Mouse (Mus musculus) MEL (cell line): ENCODE measurements at regions not wholly inside any gene's neighbourhood (a gene's known extent, or its start where the extent isn't known, plus 50 kb on each side); places are given as distances from the start of the nearest gene placed in this dataset.

ENCODE experiments used
- DNase-seq: peaks from one replicate; pipeline ENCODE4 v3.0.0; 2011; ENCODE audit warnings: low read depth, low spot score
- H3K27ac ChIP-seq: 2 replicates; pipeline ENCODE4 v1.5.1; 2012; ENCODE audit warnings: low read depth, mild to moderate bottlenecking, control low read depth, low read length, moderate library complexity; ENCODE audit not compliant: control insufficient read depth
- H3K27me3 ChIP-seq, 2 experiments: fragments of 150-350 bp in 1 of 2; sonication (generic) in 1 of 2; 2 replicates each; pipeline ENCODE4 v1.6.1; 2012; ENCODE audit warnings: low read length in 2 of 2, mild to moderate bottlenecking in 2 of 2, improper control_type of control experiment in 1 of 2, moderate library complexity in 1 of 2; ENCODE audit not compliant: insufficient read depth in 2 of 2, control insufficient read depth in 1 of 2
- H3K36me3 ChIP-seq, 2 experiments: 2 replicates each; pipeline ENCODE4 v1.6.1; 2012 to 2014; ENCODE audit warnings: low read length in 2 of 2, improper control_type of control experiment in 1 of 2, inconsistent platforms in 1 of 2, mild to moderate bottlenecking in 1 of 2; ENCODE audit not compliant: insufficient read depth in 2 of 2, control insufficient read depth in 1 of 2
- H3K4me1 ChIP-seq, 2 experiments: fragments of 150-350 bp in 1 of 2; sonication (generic) in 1 of 2; 2 replicates each; pipeline ENCODE4 v1.6.1; 2012; ENCODE audit warnings: low read length in 2 of 2, improper control_type of control experiment in 1 of 2, mild to moderate bottlenecking in 1 of 2; ENCODE audit not compliant: insufficient read depth in 2 of 2, control insufficient read depth in 1 of 2
- H3K4me3 ChIP-seq, 2 experiments: fragments of 150-350 bp in 1 of 2; sonication (generic) in 1 of 2; 2 replicates each; pipeline ENCODE4 v1.5.1; 2012; ENCODE audit warnings: low read depth in 2 of 2, low read length in 2 of 2, mild to moderate bottlenecking in 2 of 2, moderate library complexity in 2 of 2, control low read depth in 1 of 2, improper control_type of control experiment in 1 of 2; ENCODE audit not compliant: control insufficient read depth in 1 of 2, insufficient read depth in 1 of 2
- H3K79me2 ChIP-seq: 2 replicates; pipeline ENCODE4 v1.6.1; 2012; ENCODE audit warnings: mild to moderate bottlenecking, low read length, moderate library complexity; ENCODE audit not compliant: control insufficient read depth, poor library complexity, insufficient read depth
- H3K9ac ChIP-seq: 2 replicates; pipeline ENCODE4 v1.6.1; 2012; ENCODE audit warnings: low read depth, mild to moderate bottlenecking, control low read depth, low read length, moderate library complexity; ENCODE audit not compliant: control insufficient read depth, poor library complexity, severe bottlenecking
- H3K9me3 ChIP-seq: fragments of 150-350 bp; sonication (generic); replicated peaks from 2 replicates; pipeline ENCODE4 v1.6.1; 2012; ENCODE audit warnings: mild to moderate bottlenecking, low read length, improper control_type of control experiment, moderate library complexity; ENCODE audit not compliant: insufficient read depth
- CHD1 ChIP-seq: IDR thresholded peaks from 2 replicates; pipeline ENCODE4 v1.6.1; 2012; ENCODE audit warnings: low read depth, mild to moderate bottlenecking, inconsistent platforms, low read length, improper control_type of control experiment
- CHD2 ChIP-seq: IDR thresholded peaks from 2 replicates; pipeline ENCODE4 v1.6.1; 2011; ENCODE audit warnings: low read length, improper control_type of control experiment
- E2F4 ChIP-seq: IDR thresholded peaks from 2 replicates; pipeline ENCODE4 v1.6.1; 2011; ENCODE audit warnings: low read depth, low read length, improper control_type of control experiment, borderline replicate concordance
- ELF1 ChIP-seq: IDR thresholded peaks from 2 replicates; pipeline ENCODE4 v1.6.1; 2014; ENCODE audit warnings: low read depth, mild to moderate bottlenecking, inconsistent platforms, low read length, improper control_type of control experiment, moderate library complexity
- EP300 ChIP-seq, 2 experiments: IDR thresholded peaks; 2 replicates each; pipeline ENCODE4 v1.6.1; 2011; ENCODE audit warnings: improper control_type of control experiment in 2 of 2, low read length in 2 of 2, low read depth in 1 of 2, mild to moderate bottlenecking in 1 of 2
- HCFC1 ChIP-seq: IDR thresholded peaks from 2 replicates; pipeline ENCODE4 v1.6.1; 2012; ENCODE audit warnings: low read depth, mild to moderate bottlenecking, inconsistent platforms, low read length, improper control_type of control experiment, moderate library complexity
- JUND ChIP-seq: IDR thresholded peaks from 2 replicates; pipeline ENCODE4 v1.6.1; 2011; ENCODE audit warnings: low read depth, mild to moderate bottlenecking, improper control_type of control experiment, low read length
- KAT2A ChIP-seq: conservative IDR thresholded peaks from 2 replicates; pipeline ENCODE4 v1.6.1; 2012; ENCODE audit warnings: low read depth, low read length, improper control_type of control experiment, inconsistent platforms
- MAFK ChIP-seq: IDR thresholded peaks from 2 replicates; pipeline ENCODE4 v1.6.1; 2011; ENCODE audit warnings: low read depth, mild to moderate bottlenecking, low read length, improper control_type of control experiment, borderline replicate concordance
- MAX ChIP-seq: IDR thresholded peaks from 2 replicates; pipeline ENCODE4 v1.6.1; 2011; ENCODE audit warnings: low read length, improper control_type of control experiment
- MAZ ChIP-seq: IDR thresholded peaks from 2 replicates; pipeline ENCODE4 v1.6.1; 2012; ENCODE audit warnings: low read depth, mild to moderate bottlenecking, inconsistent platforms, low read length, improper control_type of control experiment
- MYB ChIP-seq: IDR thresholded peaks from 2 replicates; pipeline ENCODE4 v1.6.1; 2011; ENCODE audit warnings: mild to moderate bottlenecking, low read depth, low read length, improper control_type of control experiment
- MYC ChIP-seq: IDR thresholded peaks from 2 replicates; pipeline ENCODE4 v1.6.1; 2011; ENCODE audit warnings: low read depth, mild to moderate bottlenecking, low read length, improper control_type of control experiment, moderate library complexity
- NELFE ChIP-seq: IDR thresholded peaks from 2 replicates; pipeline ENCODE4 v1.6.1; 2011; ENCODE audit warnings: low read depth, low read length, improper control_type of control experiment
- NRF1 ChIP-seq: IDR thresholded peaks from 2 replicates; pipeline ENCODE4 v1.6.1; 2014; ENCODE audit warnings: low read depth, mild to moderate bottlenecking, inconsistent platforms, low read length, improper control_type of control experiment, moderate library complexity; ENCODE audit not compliant: poor library complexity, insufficient read depth, severe bottlenecking
- POLR2A ChIP-seq, 2 experiments: IDR thresholded peaks; 2 replicates each; pipeline ENCODE4 v1.6.1; 2011 to 2012; ENCODE audit warnings: low read length in 2 of 2, mild to moderate bottlenecking in 2 of 2, control low read depth in 1 of 2, improper control_type of control experiment in 1 of 2, low read depth in 1 of 2, moderate library complexity in 1 of 2; ENCODE audit not compliant: control insufficient read depth in 1 of 2, insufficient read depth in 1 of 2, poor library complexity in 1 of 2
- RCOR1 ChIP-seq: IDR thresholded peaks from 2 replicates; pipeline ENCODE4 v1.6.1; 2012; ENCODE audit warnings: low read depth, mild to moderate bottlenecking, inconsistent platforms, low read length, improper control_type of control experiment
- SIN3A ChIP-seq: IDR thresholded peaks from 2 replicates; pipeline ENCODE4 v1.6.1; 2012; ENCODE audit warnings: low read length, improper control_type of control experiment, inconsistent platforms
- TAL1 ChIP-seq: IDR thresholded peaks from 2 replicates; pipeline ENCODE4 v1.6.1; 2012; ENCODE audit warnings: mild to moderate bottlenecking, inconsistent platforms, low read length, moderate library complexity, mixed read lengths
- TBP ChIP-seq: IDR thresholded peaks from 2 replicates; pipeline ENCODE4 v1.8.0; 2011; ENCODE audit warnings: low read depth, low read length, improper control_type of control experiment
- TCF12 ChIP-seq: IDR thresholded peaks from 2 replicates; pipeline ENCODE4 v1.6.1; 2014; ENCODE audit warnings: low read depth, mild to moderate bottlenecking, inconsistent platforms, low read length, improper control_type of control experiment, moderate library complexity
- USF1 ChIP-seq: IDR thresholded peaks from 2 replicates; pipeline ENCODE4 v1.6.1; 2014; ENCODE audit warnings: low read depth, mild to moderate bottlenecking, inconsistent platforms, low read length, improper control_type of control experiment, moderate library complexity
- USF2 ChIP-seq, 2 experiments: IDR thresholded peaks; 2 replicates each; pipeline ENCODE4 v1.6.1; 2011 to 2012; ENCODE audit warnings: improper control_type of control experiment in 2 of 2, low read length in 2 of 2, borderline replicate concordance in 1 of 2, inconsistent platforms in 1 of 2, low read depth in 1 of 2, mild to moderate bottlenecking in 1 of 2; ENCODE audit not compliant: insufficient read depth in 1 of 2
- ZKSCAN1 ChIP-seq: IDR thresholded peaks from 2 replicates; pipeline ENCODE4 v1.6.1; 2012; ENCODE audit warnings: low read depth, mild to moderate bottlenecking, inconsistent platforms, low read length, improper control_type of control experiment, moderate library complexity
- ZMIZ1 ChIP-seq: IDR thresholded peaks from 2 replicates; pipeline ENCODE4 v1.6.1; 2012; ENCODE audit warnings: low read depth, mild to moderate bottlenecking, inconsistent platforms, low read length, improper control_type of control experiment, moderate library complexity

- H3K4me3 ChIP-seq, result no peak overlapping the region
- H3K79me2 ChIP-seq, result no peaks in the 10 kb centered on the region
- no peaks in the 10 kb centered on the region for H3K9me3 ChIP-seq
- H3K9ac ChIP-seq, result no peak overlapping the region
- no peaks in the 10 kb centered on the region; a peak in 2 of 4 replicates for H3K27me3 ChIP-seq
- no peaks in the 10 kb centered on the region for H3K36me3 ChIP-seq
- no peaks in the 10 kb centered on the region for H3K4me1 ChIP-seq
- no peak overlapping the region for H3K27ac ChIP-seq
- TF ChIP-seq RCOR1, result no peak
- TF ChIP-seq CHD2, result no peak
- TF ChIP-seq SIN3A, result no peak
- no peak for TF ChIP-seq CHD1
- TF ChIP-seq MAZ, result no peak
- TF ChIP-seq MYC, result no peak
- no peak for TF ChIP-seq TCF12
- no peak for TF ChIP-seq JUND
- TF ChIP-seq ZMIZ1, result no peak
- TF ChIP-seq NELFE, result no peak
- no peak for DNase-seq
Measured at GRCm38 (mm10) chr10:45852688-45853087, 275.1 kb downstream of the Hace1 start.

DNA sequence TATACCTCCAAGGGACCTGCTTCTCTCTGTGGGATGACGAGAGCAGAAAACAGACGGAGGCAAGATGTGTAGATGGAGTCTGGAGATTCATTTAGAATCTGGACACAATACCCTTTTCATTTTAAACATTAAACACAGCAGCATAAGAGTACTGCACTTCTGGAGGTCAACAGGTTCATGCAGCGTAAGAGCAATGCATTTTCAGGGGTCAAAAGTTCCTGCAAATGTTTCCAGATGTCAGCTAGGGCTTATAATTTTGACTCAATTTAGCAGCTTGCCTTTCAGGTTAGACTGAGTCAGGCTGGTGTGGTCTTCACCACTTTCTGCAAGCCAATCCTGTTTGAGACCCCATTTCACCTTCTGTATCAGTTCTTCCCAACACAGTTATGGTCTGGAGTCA is 277.9 kb downstream of the Hace1 start:
- no peaks in the 10 kb centered on the region for H3K4me1 ChIP-seq
- no peaks in the 10 kb centered on the region; a peak in 2 of 4 replicates for H3K27me3 ChIP-seq
- no peaks in the 10 kb centered on the region for H3K36me3 ChIP-seq
- H3K27ac ChIP-seq, result no peak overlapping the region
- H3K9ac ChIP-seq, result no peak overlapping the region
- H3K79me2 ChIP-seq, result no peaks in the 10 kb centered on the region
- TF ChIP-seq E2F4 (no peak), JUND (no peak), MAZ (no peak), POLR2A (IDR thresholded peaks at IDR 0.05; ENCODE audit: control insufficient read depth in 1 of 2, insufficient read depth in 1 of 2, low read depth in 1 of 2, low read length in 2 of 2, poor library complexity in 1 of 2) (no peak), ZKSCAN1 (no peak), MAFK (no peak), USF2 (IDR thresholded peaks at IDR 0.05; ENCODE audit: borderline replicate concordance in 1 of 2, insufficient read depth in 1 of 2, low read depth in 1 of 2, low read length in 2 of 2) (no peak), KAT2A (no peak), HCFC1 (no peak)
- no peak for DNase-seq
- no peaks in the 10 kb centered on the region for H3K9me3 ChIP-seq
- no peak overlapping the region for H3K4me3 ChIP-seq

DNA sequence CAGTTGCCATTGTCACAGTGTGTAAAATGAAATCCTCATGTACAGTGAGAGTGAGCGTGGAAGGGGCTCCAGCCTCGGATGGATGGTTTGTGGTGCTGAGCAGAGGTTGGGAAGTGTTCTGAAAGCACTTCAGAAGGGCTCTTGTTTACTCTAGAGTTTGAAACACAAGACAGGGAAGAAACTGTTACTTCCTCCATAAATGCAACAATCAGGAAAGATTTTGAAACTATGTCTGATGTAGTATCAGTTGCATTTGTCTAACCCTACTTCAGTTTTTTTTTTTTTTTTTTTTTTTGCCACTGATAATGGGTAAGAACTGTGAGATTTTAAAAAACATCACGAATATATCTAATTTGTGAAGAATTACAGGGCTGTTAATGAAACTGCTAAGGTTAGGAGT is 281.5 kb downstream of the Hace1 start:
- H3K9ac ChIP-seq, result no peak overlapping the region
- TF ChIP-seq NRF1 (no peak), MYC (no peak), EP300 (IDR thresholded peaks at IDR 0.05; ENCODE audit: low read depth in 1 of 2, low read length in 2 of 2) (no peak), ELF1 (no peak), TBP (no peak), MAX (no peak), RCOR1 (no peak), USF2 (IDR thresholded peaks at IDR 0.05; ENCODE audit: borderline replicate concordance in 1 of 2, insufficient read depth in 1 of 2, low read depth in 1 of 2, low read length in 2 of 2) (no peak), MYB (no peak), MAFK (no peak), USF1 (no peak), CHD2 (no peak), SIN3A (no peak), HCFC1 (no peak), JUND (no peak), TAL1 (no peak), E2F4 (no peak)
- TF ChIP-seq, all 39 proteins: peak for 0
- Histone ChIP-seq H3K36me3 (no peaks in the 10 kb centered on the region), H3K27me3 (no peaks in the 10 kb centered on the region), H3K4me1 (no peaks in the 10 kb centered on the region), H3K79me2 (no peaks in the 10 kb centered on the region), H3K4me3 (no peak overlapping the region), H3K27ac (no peak overlapping the region), H3K9me3 (no peaks in the 10 kb centered on the region)
- no peak for DNase-seq
